Mouse (Mus musculus) intestine, postnatal 0 days (tissue): ENCODE data around the gene Prdx6b. TPM values are rescaled to one million over a fixed set of nuclear protein-coding genes. Genes with fewer than 3 reads are reported as not detected.

Experiments used
- ATAC-seq: fragments of 200-750 bp; cut with Nextera tagmentation; 2 replicates; pipeline ENCODE4 v1.8.0; 2017; ENCODE audit warnings: mild to moderate bottlenecking, moderate TSS enrichment, moderate library complexity
- H3K27ac ChIP-seq: fragments of 300-500 bp; sonication (generic); 2 replicates; pipeline ENCODE4 v1.5.1; 2014; ENCODE audit warnings: mild to moderate bottlenecking, low read depth, low read length, moderate library complexity
- H3K27me3 ChIP-seq: fragments of 300-500 bp; sonication (generic); replicated peaks from 2 replicates; pipeline ENCODE4 v1.6.1; 2014; ENCODE audit warnings: low read length, mixed read lengths; ENCODE audit not compliant: control insufficient read depth, insufficient read depth
- H3K36me3 ChIP-seq: fragments of 300-500 bp; sonication (generic); 2 replicates; pipeline ENCODE4 v1.6.1; 2014; ENCODE audit warnings: mild to moderate bottlenecking, moderate library complexity; ENCODE audit not compliant: control insufficient read depth, insufficient read depth
- H3K4me1 ChIP-seq: fragments of 300-500 bp; sonication (generic); replicated peaks from 2 replicates; pipeline ENCODE4 v1.6.1; 2014; ENCODE audit warnings: antibody characterized with exemption, low read length, mixed read lengths; ENCODE audit not compliant: control insufficient read depth, insufficient read depth
- H3K4me2 ChIP-seq: fragments of 300-500 bp; sonication (generic); replicated peaks from 2 replicates; pipeline ENCODE4 v1.6.1; 2014; ENCODE audit warnings: low read depth, mild to moderate bottlenecking, moderate library complexity
- H3K4me3 ChIP-seq: fragments of 300-500 bp; sonication (generic); 2 replicates; pipeline ENCODE4 v1.5.1; 2014; ENCODE audit warnings: low read depth, low read length
- H3K9ac ChIP-seq: fragments of 300-500 bp; sonication (generic); 2 replicates; pipeline ENCODE4 v1.6.1; 2014; ENCODE audit warnings: mild to moderate bottlenecking, low read depth, low read length
- H3K9me3 ChIP-seq: fragments of 300-500 bp; sonication (generic); 2 replicates; pipeline ENCODE4 v1.6.1; 2016; ENCODE audit warnings: mixed run types; ENCODE audit not compliant: control insufficient read depth
- CTCF ChIP-seq: sonication (generic); IDR thresholded peaks from 2 replicates; pipeline ENCODE4 v1.5.1; 2016; ENCODE audit warnings: low read depth, mild to moderate bottlenecking, control low read depth, antibody characterized with exemption, moderate library complexity
- WGBS: fragments of 180-500 bp; shearing (Covaris S2); extraction: QIAGEN DNeasy Blood & Tissue Kit; methylation state at CpG from one replicate; pipeline ENCODE4 v1.1.7; 2014; 5-methylcytosine and 5-hydroxymethylcytosine counted together
- polyA plus RNA-seq: library from polyadenylated mRNA; unstranded; fragments of >200 nt; fragmentation: Nextera tagmentation; extraction: Ambion mirVana; gene quantifications from 2 replicates; pipeline ENCODE4 v1.2.1, GENCODE M21; 2015

The Prdx6b gene
- polyA plus RNA-seq, 1 experiment from 2014 or later, result not detected

DNA sequence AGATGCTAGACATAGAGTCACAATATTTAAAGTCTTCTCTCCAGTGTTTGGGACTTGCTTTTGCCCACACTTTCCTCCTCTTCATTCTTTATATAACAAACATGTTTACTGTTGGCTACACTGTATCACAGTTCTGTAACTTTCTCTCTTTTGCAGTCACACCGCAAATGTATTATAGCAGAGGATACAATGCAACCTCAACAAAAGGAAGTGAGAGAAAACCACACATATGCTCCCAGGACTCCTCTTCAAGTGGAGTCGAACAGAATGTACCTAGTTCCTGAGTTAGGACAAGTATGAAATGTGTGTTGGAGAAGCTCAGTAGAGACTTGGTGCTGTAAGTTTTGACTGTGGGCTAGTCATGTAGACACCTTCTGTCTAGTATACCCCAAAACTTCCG, 19.2 kb upstream of the Prdx6b start:
- Histone ChIP-seq H3K4me3 (no peak overlapping the region), H3K27me3 (no peaks in the 10 kb centered on the region), H3K4me2 (no peak overlapping the region), H3K36me3 (no peaks in the 10 kb centered on the region), H3K9me3 (no peaks in the 10 kb centered on the region), H3K4me1 (no peaks in the 10 kb centered on the region), H3K27ac (no peak overlapping the region), H3K9ac (no peak overlapping the region)
- TF ChIP-seq CTCF, result no peak
- 83% methylated on average over 3 of the region's 3 CpGs for WGBS
- ATAC-seq, result no peak

DNA sequence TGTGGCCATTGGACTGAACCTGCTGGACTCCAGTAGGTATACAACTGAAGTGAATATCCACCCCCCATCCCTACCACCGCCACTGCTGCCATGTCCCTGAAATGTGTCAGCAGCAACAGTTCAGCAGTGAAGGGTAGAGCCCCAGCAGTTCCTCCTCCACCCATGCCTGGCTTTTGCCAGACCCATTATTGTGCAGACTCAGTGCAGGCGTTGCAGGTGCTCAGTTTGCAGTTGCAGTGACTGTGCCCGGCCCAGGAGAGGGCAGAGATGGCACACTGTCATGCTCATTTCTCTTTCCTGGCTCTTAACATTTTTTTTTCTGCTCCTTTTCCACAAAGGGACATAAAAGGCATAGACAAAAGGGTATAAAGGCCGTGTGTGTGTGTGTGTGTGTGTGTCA, 18.5 kb upstream of the Prdx6b start:
- Histone ChIP-seq H3K9me3 (no peaks in the 10 kb centered on the region), H3K36me3 (no peaks in the 10 kb centered on the region), H3K27me3 (no peaks in the 10 kb centered on the region), H3K4me1 (no peaks in the 10 kb centered on the region), H3K4me2 (no peak overlapping the region), H3K9ac (no peak overlapping the region), H3K4me3 (no peak overlapping the region), H3K27ac (no peak overlapping the region)
- TF ChIP-seq CTCF, result peak; percentile 13; the same call in 1 of the 2 replicates
- 79% methylated on average over 4 of the region's 4 CpGs for WGBS
- ATAC-seq, result no peak

DNA sequence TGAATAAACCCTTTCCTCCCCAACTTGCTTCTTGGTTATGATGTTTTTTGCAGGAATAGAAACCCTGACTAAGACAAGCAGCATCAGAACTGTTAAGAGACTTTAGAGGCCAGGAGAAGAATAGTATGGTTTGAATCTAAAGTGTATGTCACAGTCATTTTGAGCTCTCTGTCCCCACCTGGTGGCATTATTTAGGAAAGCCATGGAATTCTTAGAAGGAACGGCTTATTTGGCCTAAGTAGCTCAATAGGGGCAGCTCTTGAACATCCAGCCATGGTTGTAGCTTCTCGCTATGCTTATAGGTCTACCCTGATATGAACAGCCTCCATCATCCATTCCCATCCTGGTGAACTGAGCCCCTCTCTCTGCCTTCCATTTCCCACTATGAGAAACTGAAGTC, 17.1 kb upstream of the Prdx6b start:
- ATAC-seq, result no peak
- peak; percentile 72 for TF ChIP-seq CTCF
- Histone ChIP-seq H3K36me3 (no peaks in the 10 kb centered on the region), H3K27ac (no peak overlapping the region), H3K9me3 (no peaks in the 10 kb centered on the region), H3K4me3 (no peak overlapping the region), H3K4me2 (no peak overlapping the region), H3K27me3 (no peaks in the 10 kb centered on the region), H3K9ac (no peak overlapping the region), H3K4me1 (no peaks in the 10 kb centered on the region)
- 42% methylated on average over 2 of the region's 2 CpGs for WGBS

DNA sequence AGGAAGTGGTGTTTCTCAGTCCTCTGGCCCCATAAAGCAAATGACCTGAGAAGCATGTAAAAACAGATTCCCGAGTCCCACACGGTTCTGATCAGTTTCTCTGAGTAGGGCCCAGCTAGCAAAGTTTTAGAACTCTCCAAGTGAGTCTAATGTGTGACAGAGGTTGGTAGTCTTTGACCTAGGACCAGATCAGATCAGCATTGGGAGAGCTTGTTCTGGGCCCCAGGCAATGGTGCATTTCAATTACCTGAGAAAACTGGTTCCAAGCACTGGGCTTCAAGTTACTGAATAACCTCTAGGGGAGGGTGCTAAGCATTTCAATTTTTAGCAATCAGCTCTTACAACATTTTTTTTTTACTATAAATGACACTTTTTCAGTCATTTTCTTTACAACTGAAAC, 10.1 kb upstream of the Prdx6b start:
- Histone ChIP-seq H3K27me3 (no peaks in the 10 kb centered on the region), H3K36me3 (no peaks in the 10 kb centered on the region), H3K9me3 (no peaks in the 10 kb centered on the region), H3K4me2 (no peak overlapping the region), H3K4me1 (no peaks in the 10 kb centered on the region), H3K9ac (no peak overlapping the region), H3K4me3 (no peak overlapping the region), H3K27ac (no peak overlapping the region)
- TF ChIP-seq CTCF, result no peak
- 79% methylated on average over 2 of the region's 2 CpGs for WGBS
- ATAC-seq, result no peak

DNA sequence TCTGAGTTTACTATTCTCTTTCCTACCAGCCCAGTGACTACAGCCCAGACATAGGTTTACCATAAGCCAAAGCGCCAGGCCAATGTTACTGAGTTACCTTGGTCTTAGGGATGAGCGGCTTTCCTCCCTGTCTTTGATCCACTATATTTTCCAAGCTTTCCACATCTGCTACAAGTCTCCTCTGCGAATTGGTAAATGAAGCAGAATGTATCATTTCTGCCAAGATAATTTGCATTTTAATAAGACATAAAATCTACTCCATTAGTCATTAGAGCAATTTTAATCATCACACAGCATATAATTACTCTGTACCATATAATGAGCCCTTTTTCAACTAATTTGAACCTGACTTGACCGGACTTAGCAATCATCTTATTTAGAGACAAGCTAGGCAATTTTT, 5.9 kb upstream of the Prdx6b start:
- Histone ChIP-seq H3K9me3 (no peaks in the 10 kb centered on the region), H3K4me2 (no peak overlapping the region), H3K27me3 (no peaks in the 10 kb centered on the region), H3K9ac (no peak overlapping the region), H3K4me3 (no peak overlapping the region), H3K36me3 (no peaks in the 10 kb centered on the region), H3K27ac (no peak overlapping the region), H3K4me1 (no peaks in the 10 kb centered on the region)
- no peak for ATAC-seq
- TF ChIP-seq CTCF, result no peak
- WGBS, result 91% methylated on average over 4 of the region's 4 CpGs

DNA sequence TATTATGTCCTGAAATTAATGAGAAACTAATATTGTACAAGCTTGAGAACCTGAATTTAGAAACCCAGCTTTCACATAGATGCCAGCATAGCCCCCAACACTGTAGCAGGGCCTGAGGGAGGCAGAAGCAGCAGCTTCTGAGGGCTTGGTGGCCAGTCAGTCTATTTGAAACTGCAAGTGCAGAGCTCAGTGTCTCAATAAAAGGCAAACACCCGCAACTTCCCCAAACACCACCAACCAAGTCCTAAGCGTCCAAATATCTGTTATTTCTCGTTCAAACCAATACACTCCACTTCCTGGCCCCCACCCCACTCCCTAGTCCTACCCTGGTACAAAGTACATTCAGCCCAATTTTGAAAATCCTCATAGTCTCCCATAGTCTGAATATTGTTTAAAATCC, 6.1 kb downstream of the Prdx6b start:
- H3K9me3 ChIP-seq, result no peaks in the 10 kb centered on the region
- H3K9ac ChIP-seq, result no peak overlapping the region
- H3K27me3 ChIP-seq, result no peaks in the 10 kb centered on the region
- TF ChIP-seq CTCF, result no peak
- no peak overlapping the region for H3K4me2 ChIP-seq
- H3K4me3 ChIP-seq, result no peak overlapping the region
- ATAC-seq, result no peak
- no peaks in the 10 kb centered on the region for H3K4me1 ChIP-seq
- H3K36me3 ChIP-seq, result no peaks in the 10 kb centered on the region
- H3K27ac ChIP-seq, result no peak overlapping the region
- 56% methylated on average over 3 of the region's 3 CpGs for WGBS

DNA sequence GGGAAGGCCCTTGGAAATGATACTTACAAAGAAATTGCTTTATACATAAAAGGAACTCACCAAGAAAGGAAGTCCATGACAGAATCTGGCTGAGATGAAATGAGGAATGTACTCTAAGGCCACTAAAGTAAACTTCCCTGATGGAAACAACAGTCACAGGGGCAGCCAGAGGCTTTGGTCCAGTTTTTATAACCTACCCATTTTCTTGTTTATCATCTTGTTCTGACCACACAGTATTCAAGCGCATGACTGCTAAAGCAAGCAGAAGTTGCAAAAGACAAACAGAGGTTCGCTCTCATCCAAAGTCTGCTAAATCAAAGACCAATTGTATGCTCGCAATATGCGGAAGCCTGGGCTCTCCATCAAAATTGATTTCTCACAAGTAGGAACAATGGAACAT, 8.5 kb downstream of the Prdx6b start:
- no peak for ATAC-seq
- TF ChIP-seq CTCF, result no peak
- WGBS, result 55% methylated on average over 4 of the region's 4 CpGs
- H3K36me3 ChIP-seq, result no peaks in the 10 kb centered on the region
- no peaks in the 10 kb centered on the region for H3K4me1 ChIP-seq
- no peak overlapping the region for H3K27ac ChIP-seq
- no peak overlapping the region for H3K9ac ChIP-seq
- no peaks in the 10 kb centered on the region for H3K27me3 ChIP-seq
- H3K4me3 ChIP-seq, result no peak overlapping the region
- H3K4me2 ChIP-seq, result no peak overlapping the region
- H3K9me3 ChIP-seq, result no peaks in the 10 kb centered on the region
